Mouse (Mus musculus) spleen, adult 2 months (tissue): ENCODE data around the gene Ldb1.

Experiments used
- CTCF ChIP-seq: fragments of 200-500 bp; IDR thresholded peaks from 2 replicates; pipeline ENCODE4 v1.5.1; 2011; ENCODE audit warnings: mild to moderate bottlenecking, inconsistent platforms; ENCODE audit not compliant: insufficient read depth, insufficient read length, insufficient replicate concordance; ENCODE audit errors: extremely low read depth
- POLR2A ChIP-seq: fragments of 200-500 bp; IDR thresholded peaks from 2 replicates; pipeline ENCODE4 v1.6.1; 2011; ENCODE audit warnings: low read depth, low read length, inconsistent platforms

DNA sequence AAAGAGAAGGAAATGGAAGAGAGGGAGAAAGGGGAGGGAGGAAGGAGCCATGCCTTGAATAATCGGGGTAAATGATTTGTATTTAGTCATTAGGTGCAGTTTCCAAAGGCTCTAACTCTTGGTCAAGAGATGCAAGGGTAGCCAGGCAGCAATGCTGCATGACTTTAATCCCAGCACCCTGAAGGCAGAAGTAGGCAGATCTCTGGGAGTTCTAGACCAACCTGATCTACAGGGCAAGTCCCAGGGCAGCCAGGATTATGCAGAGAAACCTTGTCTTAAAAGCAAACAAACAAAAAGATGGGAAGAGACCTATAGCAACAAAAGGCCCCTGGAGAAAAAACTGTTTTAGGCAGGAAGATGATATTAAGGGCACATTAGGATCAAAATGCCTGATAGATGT is 45.6 kb downstream of the Ldb1 start:
- TF ChIP-seq CTCF = no peak
- no peak for TF ChIP-seq POLR2A
